Mouse (Mus musculus) megakaryocyte, adult 5-6 weeks (primary cell): Measurements from ENCODE around the gene Usp42. TPM values are rescaled to one million over a fixed set of nuclear protein-coding genes. Genes with fewer than 3 reads are reported as not detected.

Experiments used
- total RNA-seq, 2 experiments: library from RNA; stranded (forward) in 1 of 2; stranded (reverse) in 1 of 2; fragments of 153-499, 151-499 nt in 1 of 2; fragments of 221-1000, 200-1000 nt in 1 of 2; gene quantifications; 2 replicates each; pipeline versions ENCODE4 v1.2.3 to v1.2.4; 2015 to 2017

The Usp42 gene
- total RNA-seq, 2 experiments from 2014 or later = 7.7 to 16.0 TPM

Other genes with a start within 250 kb of the Usp42 start
- 1,230 and 1,275 TPM in 2 replicates for gene Rac1, start 204.2 kb downstream of the Usp42 start, total RNA-seq (2015)
- gene Rac1, start 204.2 kb downstream of the Usp42 start, total RNA-seq (2017) = 215 and 239 TPM in 2 replicates
- 5.4 and 6.5 TPM in 2 replicates for gene Cyth3, start 109.8 kb downstream of the Usp42 start, total RNA-seq (2015)
- 7.5 and 8.9 TPM in 2 replicates for gene Cyth3, start 109.8 kb downstream of the Usp42 start, total RNA-seq (2017)
- 26.5 and 31.4 TPM in 2 replicates for gene Eif2ak1, start 85.5 kb upstream of the Usp42 start, total RNA-seq (2015)
- gene Eif2ak1, start 85.5 kb upstream of the Usp42 start, total RNA-seq (2017) = 49.0 and 58.6 TPM in 2 replicates
- gene Ankrd61, start 165.4 kb upstream of the Usp42 start, total RNA-seq (2015) = not detected in 2 replicates
- gene Ankrd61, start 165.4 kb upstream of the Usp42 start, total RNA-seq (2017) = not detected in 2 replicates
- 24.9 and 27.5 TPM in 2 replicates for gene Aimp2, start 177.6 kb upstream of the Usp42 start, total RNA-seq (2015)
- 34.2 and 45.4 TPM in 2 replicates for gene Aimp2, start 177.6 kb upstream of the Usp42 start, total RNA-seq (2017)
- 10.3 and 16.6 TPM in 2 replicates for gene Pms2, start 177.7 kb upstream of the Usp42 start, total RNA-seq (2015)
- gene Pms2, start 177.7 kb upstream of the Usp42 start, total RNA-seq (2017) = 17.7 and 35.3 TPM in 2 replicates
- gene Gm42421, start 195.9 kb upstream of the Usp42 start, total RNA-seq (2015) = not detected in 2 replicates
- 0.84 TPM in 1 of 2 replicates, not detected in the other for gene Gm42421, start 195.9 kb upstream of the Usp42 start, total RNA-seq (2017)
- 0.46 TPM in 1 of 2 replicates, not detected in the other for gene Rsph10b, start 200.8 kb upstream of the Usp42 start, total RNA-seq (2015)
- gene Rsph10b, start 200.8 kb upstream of the Usp42 start, total RNA-seq (2017) = 0.33 TPM in 1 of 2 replicates, not detected in the other